In genomic region chr1:132121236-132121635, GRCm38 (mm10) we compare ENCODE assay signal across 8 mouse cellular contexts. TPM values are rescaled to one million over a fixed set of nuclear protein-coding genes. Genes with fewer than 3 reads are reported as not detected.
DNase-seq lines count a peak whose midpoint lies in the region; ATAC-seq and TF ChIP-seq lines count a peak whose summit lies in the region.

No protein-coding gene starts in this region.

- no peak overlapping the region for H3K4me2 ChIP-seq in lung, postnatal 0 days (replicated peaks; ENCODE audit: low read depth, low read length)

- 15% methylated on average over 6 of the region's 6 CpGs for WGBS in lung, postnatal 0 days

- peak; percentile 90 for DNase-seq in adrenal gland, postnatal 36 days
- peak; percentile 87 to 92 for DNase-seq in heart, postnatal 10 days
- peak; percentile 74 to 94 for DNase-seq in layer of hippocampus, adult 18-20 months (ENCODE audit: low spot score in 2 of 2)
- peak; percentile 86 for DNase-seq in lung, postnatal 0 days (ENCODE audit: low spot score)
- peak; percentile 59 for DNase-seq in retina, adult 2 months (ENCODE audit: low read depth, low spot score)
- peak; percentile 71 to 74 for DNase-seq in thymus, postnatal 36 days

- intact Hi-C loops in heart, postnatal 10 days (cut with DNase I), result loop anchor here (1.0 to 2.0 kb wide), 2 partner anchors 34 to 116 kb away; no protein-coding TSS in a partner anchor

- peak; percentile 56 for ATAC-seq in CD4-positive, CD25-positive, alpha-beta regulatory T cell, adult 4 months
- 0 out of 2 replicates have a peak, but pooled peaks have one; percentile 36 for ATAC-seq in erythroid progenitor cell, adult 5-6 weeks (replicated peaks; ENCODE audit: low FRiP score, poor library complexity, severe bottlenecking)
- peak; percentile 45 for ATAC-seq in lung, postnatal 0 days

- H3K27me3 ChIP-seq in lung, postnatal 0 days (replicated peaks; ENCODE audit: insufficient read depth, low read length), result no peaks in the 10 kb centered on the region

- H3K4me3 ChIP-seq in lung, postnatal 0 days (ENCODE audit: low read depth, low read length), result no peak overlapping the region

- peaks cover 10% of the 10 kb centered on the region for H3K4me1 ChIP-seq in lung, postnatal 0 days (ENCODE audit: insufficient read depth, low read depth, low read length)

- no peak overlapping the region for H3K27ac ChIP-seq in lung, postnatal 0 days (ENCODE audit: low read length)

- H3K9ac ChIP-seq in lung, postnatal 0 days (replicated peaks; ENCODE audit: low read depth), result no peak overlapping the region

- no peaks in the 10 kb centered on the region for H3K36me3 ChIP-seq in lung, postnatal 0 days (ENCODE audit: insufficient read depth, low read length)

- H3K9me3 ChIP-seq in lung, postnatal 0 days (ENCODE audit: low read length), result no peaks in the 10 kb centered on the region

- TF ChIP-seq EP300 in lung, postnatal 0 days (IDR thresholded peaks at IDR 0.05), result no peak

- TF ChIP-seq CTCF in lung, postnatal 0 days (IDR thresholded peaks at IDR 0.05), result peak; percentile 86

RNA-seq across cellular contexts. Expression of gene Cdk18, which starts 18.2 kb away (rescaled TPM):
- not detected for polyA plus RNA-seq in CD4-positive, CD25-positive, alpha-beta regulatory T cell, adult 4 months (2017; shearing (Covaris generic))
- 10 to 100 TPM; 14.2 to 21.2 TPM for total RNA-seq in adrenal gland, postnatal 36 days (2021)
- total RNA-seq in erythroid progenitor cell, adult 5-6 weeks (2015; ENCODE audit: low replicate concordance), result not detected in 2 replicates
- 0.13 TPM in 1 of 2 replicates, not detected in the other for total RNA-seq in erythroid progenitor cell, adult 5-6 weeks (2017; ENCODE audit: low replicate concordance)
- total RNA-seq in heart, postnatal 10 days (2021), result 10 to 100 TPM in 1 of 2 experiments, 1 to 10 TPM in 1; 7.6 to 10.4 TPM
- total RNA-seq in layer of hippocampus, adult 18-20 months (2021), result 10 to 100 TPM; 21.7 to 29.2 TPM
- polyA plus RNA-seq in lung, postnatal 0 days (2015; fragmentation: Nextera tagmentation; extraction: Ambion mirVana), result 6.5 and 6.9 TPM in 2 replicates

RNA-seq across cellular contexts. Expression of gene Mfsd4a, which starts 53.4 kb away (rescaled TPM):
- 10 to 100 TPM; 29.5 to 38.7 TPM for polyA plus RNA-seq in CD4-positive, CD25-positive, alpha-beta regulatory T cell, adult 4 months (2017; shearing (Covaris generic))
- total RNA-seq in adrenal gland, postnatal 36 days (2021), result 10 to 100 TPM; 10.1 to 30.4 TPM
- total RNA-seq in erythroid progenitor cell, adult 5-6 weeks (2015; ENCODE audit: low replicate concordance), result 0.72 TPM in 1 of 2 replicates, not detected in the other
- total RNA-seq in erythroid progenitor cell, adult 5-6 weeks (2017; ENCODE audit: low replicate concordance), result 0.15 and 5.4 TPM in 2 replicates
- total RNA-seq in heart, postnatal 10 days (2021), result 1 to 10 TPM; 1.7 TPM
- 10 to 100 TPM; 66.4 to 79.3 TPM for total RNA-seq in layer of hippocampus, adult 18-20 months (2021)
- 7.5 and 8.4 TPM in 2 replicates for polyA plus RNA-seq in lung, postnatal 0 days (2015; fragmentation: Nextera tagmentation; extraction: Ambion mirVana)

Comparison
In these comparisons a context has a peak if more than half of its experiments do, and no peak if none do; other contexts are left out.
1. RNA of gene Cdk18, which starts 18.2 kb away (total RNA-seq): 21.7 to 29.2 TPM in layer of hippocampus, adult 18-20 months, 14.2 to 21.2 TPM in adrenal gland, postnatal 36 days and 7.6 to 10.4 TPM in heart, postnatal 10 days; 0.13 TPM in erythroid progenitor cell, adult 5-6 weeks; every median in the first group is over 4 times any median in the second.
2. Peak in every context shown above with its lines, with median percentiles within 50 percentile points of each other: ATAC-seq and DNase-seq.